Mouse (Mus musculus): ENCODE results near the gene Fgfr4.

- TF ChIP-seq CTCF (IDR thresholded peaks at IDR 0.05) (no peak), POLR2A (IDR thresholded peaks at IDR 0.05; ENCODE audit: insufficient read depth, low read depth, low read length) (no peak), EP300 (IDR thresholded peaks at IDR 0.05; ENCODE audit: insufficient read depth, low read depth, low read length) (no peak)
These were observed 12.2 kb upstream of the Fgfr4 start for GRCm38 (mm10) chr13:55140271-55140670.
